In genomic region chr8:105852146-105852729, GRCm38 (mm10) we compare ENCODE assay signal across 8 mouse cellular contexts. TPM values are rescaled to one million over a fixed set of nuclear protein-coding genes. Genes with fewer than 3 reads are reported as not detected.
A peak's percentile ranks its signal among the peaks of the same experiment; 100 is the strongest.
DNase-seq lines count a peak whose midpoint lies in the region; ATAC-seq and TF ChIP-seq lines count a peak whose summit lies in the region.

No protein-coding gene starts in this region.

- H3K36me3 ChIP-seq in heart, embryonic 12.5 days, result peaks cover 27% of the 10 kb centered on the region
- H3K36me3 ChIP-seq in E14TG2a.4 (ENCODE audit: insufficient read depth, low read length) (peaks cover 42% of the 10 kb centered on the region), macrophage (ENCODE audit: inconsistent target) (peaks cover 15% of the 10 kb centered on the region; the same call in 1 of the 2 replicates)
- peaks cover 19% of the 10 kb centered on the region for H3K36me3 ChIP-seq in forebrain, embryonic 15.5 days

- no peaks in the 10 kb centered on the region for H3K27me3 ChIP-seq in heart, embryonic 12.5 days (replicated peaks)
- H3K27me3 ChIP-seq in E14TG2a.4 (ENCODE audit: insufficient read depth, low read length), result no peaks in the 10 kb centered on the region; the same call in 1 of the 2 replicates
- no peaks in the 10 kb centered on the region for H3K27me3 ChIP-seq in forebrain, embryonic 15.5 days

- peak overlapping the region; percentile 92; the same call in 1 of the 2 replicates for H3K4me3 ChIP-seq in heart, embryonic 12.5 days
- H3K4me3 ChIP-seq in E14TG2a.4 (replicated peaks; ENCODE audit: low read length), result peak overlapping the region; percentile 97
- H3K4me3 ChIP-seq in forebrain, embryonic 15.5 days, result peak overlapping the region; percentile 91
- peak overlapping the region; percentile 91 for H3K4me3 ChIP-seq in macrophage (ENCODE audit: inconsistent target)

- no peak overlapping the region for H3K27ac ChIP-seq in heart, embryonic 12.5 days (ENCODE audit: poor library complexity, severe bottlenecking)
- no peak overlapping the region for H3K27ac ChIP-seq in forebrain, embryonic 15.5 days (replicated peaks)
- no peak overlapping the region for H3K27ac ChIP-seq in macrophage

- WGBS in heart, embryonic 12.5 days, result 78% methylated on average over 12 of the region's 12 CpGs
- 82% methylated on average over 12 of the region's 12 CpGs for WGBS in forebrain, embryonic 15.5 days
- WGBS in macrophage (ENCODE audit: missing documents), result 86% methylated on average over 12 of the region's 12 CpGs

- peaks cover 17% of the 10 kb centered on the region for H3K79me2 ChIP-seq in macrophage (ENCODE audit: inconsistent target)

- no peak overlapping the region for H3K9ac ChIP-seq in heart, embryonic 12.5 days
- no peak overlapping the region for H3K9ac ChIP-seq in forebrain, embryonic 15.5 days (replicated peaks)

- no peak for DNase-seq in heart, postnatal 4 days
- no peak for DNase-seq in urinary bladder, adult 2 months (ENCODE audit: low spot score)
- no peak for DNase-seq in retina, embryonic 14.5 days (ENCODE audit: low spot score)
- DNase-seq in left cerebral cortex, postnatal 14 days (ENCODE audit: low spot score in 2 of 2), result no peak

- no peaks in the 10 kb centered on the region for H3K9me3 ChIP-seq in heart, embryonic 12.5 days (replicated peaks)
- H3K9me3 ChIP-seq in E14TG2a.4 (ENCODE audit: low read length), result no peaks in the 10 kb centered on the region
- H3K9me3 ChIP-seq in forebrain, embryonic 15.5 days, result no peaks in the 10 kb centered on the region

- H3K4me1 ChIP-seq in heart, embryonic 12.5 days (replicated peaks), result peaks cover 28% of the 10 kb centered on the region
- H3K4me1 ChIP-seq in E14TG2a.4 (replicated peaks; ENCODE audit: low read depth, low read length), result peaks cover 69% of the 10 kb centered on the region
- peaks cover 29% of the 10 kb centered on the region for H3K4me1 ChIP-seq in forebrain, embryonic 15.5 days

- TF ChIP-seq CTCF in E14TG2a.4 (conservative IDR thresholded peaks at IDR 0.05; ENCODE audit: low read length), result no peak

- intact Hi-C loops in left cerebral cortex, postnatal 14 days (cut with DNase I), result no loop called here

- no peak for ATAC-seq in heart, embryonic 12.5 days (ENCODE audit: insufficient number of reproducible peaks, low FRiP score)
- ATAC-seq in forebrain, embryonic 15.5 days (replicated peaks), result no peak

- peak overlapping the region; percentile 81; the same call in 1 of the 2 replicates for H3K4me2 ChIP-seq in heart, embryonic 12.5 days
- H3K4me2 ChIP-seq in forebrain, embryonic 15.5 days (replicated peaks), result no peak overlapping the region

RNA-seq across cellular contexts. Expression of gene Cenpt, which starts 0.8 kb away (rescaled TPM):
- 42.8 and 46.9 TPM in 2 replicates for polyA plus RNA-seq in heart, embryonic 12.5 days (2016; fragmentation: Nextera tagmentation; extraction: Ambion mirVana)
- 10 to 100 TPM; 16.8 to 18.4 TPM for total RNA-seq in heart, postnatal 4 days (2021)
- 65.0 and 66.4 TPM in 2 replicates for polyA plus RNA-seq in forebrain, embryonic 15.5 days (2015; fragmentation: Nextera tagmentation; extraction: Ambion mirVana)
- total RNA-seq in macrophage (2018; cell fraction: chromatin; rRNA removed), result 10 to 100 TPM; 13.8 to 71.8 (median 29.6) TPM
- 1 to 10 TPM; 5.8 to 10.0 (median 7.8) TPM for total RNA-seq in macrophage (2018; cell fraction: cytosol; rRNA removed)
- total RNA-seq in macrophage (2018; cell fraction: nucleus; rRNA removed), result 10 to 100 TPM in 24 of 26 experiments, 1 to 10 TPM in 2; 6.8 to 55.5 (median 18.6) TPM
- polyA plus RNA-seq in macrophage (2018), result 7.2 to 13.3 TPM (median 8.2 TPM) in 3 replicates
- 14.5 and 21.2 TPM in 2 replicates for polyA plus RNA-seq in urinary bladder, adult 2 months (2012; rRNA removed)
- total RNA-seq in left cerebral cortex, postnatal 14 days (2021), result 10 to 100 TPM; 17.6 to 17.7 TPM

RNA-seq across cellular contexts. Expression of gene Thap11, which starts 2.7 kb away (rescaled TPM):
- polyA plus RNA-seq in heart, embryonic 12.5 days (2016; fragmentation: Nextera tagmentation; extraction: Ambion mirVana), result 53.8 and 59.3 TPM in 2 replicates
- 10 to 100 TPM; 26.4 to 29.3 TPM for total RNA-seq in heart, postnatal 4 days (2021)
- 70.5 and 73.6 TPM in 2 replicates for polyA plus RNA-seq in forebrain, embryonic 15.5 days (2015; fragmentation: Nextera tagmentation; extraction: Ambion mirVana)
- total RNA-seq in macrophage (2018; cell fraction: chromatin; rRNA removed), result 1 to 10 TPM in 15 of 26 experiments, under 1 TPM in 6, not detected in 5; 0.47 to 8.6 (median 1.4) TPM
- total RNA-seq in macrophage (2018; cell fraction: cytosol; rRNA removed), result 10 to 100 TPM in 20 of 26 experiments, 1 to 10 TPM in 6; 6.1 to 27.5 (median 17.0) TPM
- 10 to 100 TPM in 5 of 26 experiments, 1 to 10 TPM in 21; 1.1 to 14.5 (median 6.3) TPM for total RNA-seq in macrophage (2018; cell fraction: nucleus; rRNA removed)
- polyA plus RNA-seq in macrophage (2018), result 8.3 to 23.6 TPM (median 20.4 TPM) in 3 replicates
- 42.2 and 44.4 TPM in 2 replicates for polyA plus RNA-seq in urinary bladder, adult 2 months (2012; rRNA removed)
- 10 to 100 TPM; 34.7 to 38.5 TPM for total RNA-seq in left cerebral cortex, postnatal 14 days (2021)

RNA-seq across cellular contexts. Expression of gene Nutf2, which starts 8.1 kb away (rescaled TPM):
- 201 and 224 TPM in 2 replicates for polyA plus RNA-seq in heart, embryonic 12.5 days (2016; fragmentation: Nextera tagmentation; extraction: Ambion mirVana)
- total RNA-seq in heart, postnatal 4 days (2021), result 10 to 100 TPM; 44.7 to 45.7 TPM
- 189 and 218 TPM in 2 replicates for polyA plus RNA-seq in forebrain, embryonic 15.5 days (2015; fragmentation: Nextera tagmentation; extraction: Ambion mirVana)
- total RNA-seq in macrophage (2018; cell fraction: chromatin; rRNA removed), result 10 to 100 TPM in 15 of 26 experiments, 1 to 10 TPM in 7, not detected in 4; 3.1 to 27.1 (median 13.1) TPM
- 10 to 100 TPM; 36.2 to 66.6 (median 50.1) TPM for total RNA-seq in macrophage (2018; cell fraction: cytosol; rRNA removed)
- 10 to 100 TPM in 15 of 26 experiments, 1 to 10 TPM in 10, not detected in 1; 4.8 to 43.3 (median 14.3) TPM for total RNA-seq in macrophage (2018; cell fraction: nucleus; rRNA removed)
- 53.1 to 154 TPM (median 76.1 TPM) in 3 replicates for polyA plus RNA-seq in macrophage (2018)
- 79.8 and 95.3 TPM in 2 replicates for polyA plus RNA-seq in urinary bladder, adult 2 months (2012; rRNA removed)
- total RNA-seq in left cerebral cortex, postnatal 14 days (2021), result 10 to 100 TPM; 33.4 to 35.9 TPM

RNA-seq across cellular contexts. Expression of gene Tsnaxip1, which starts 24.7 kb away (rescaled TPM):
- 0.14 and 0.15 TPM in 2 replicates for polyA plus RNA-seq in heart, embryonic 12.5 days (2016; fragmentation: Nextera tagmentation; extraction: Ambion mirVana)
- total RNA-seq in heart, postnatal 4 days (2021), result not detected
- polyA plus RNA-seq in forebrain, embryonic 15.5 days (2015; fragmentation: Nextera tagmentation; extraction: Ambion mirVana), result 0.61 and 0.84 TPM in 2 replicates
- total RNA-seq in macrophage (2018; cell fraction: chromatin; rRNA removed), result not detected
- under 1 TPM in 1 of 26 experiments, not detected in 25; 0.08 TPM for total RNA-seq in macrophage (2018; cell fraction: cytosol; rRNA removed)
- total RNA-seq in macrophage (2018; cell fraction: nucleus; rRNA removed), result not detected
- polyA plus RNA-seq in macrophage (2018), result not detected in 3 replicates
- polyA plus RNA-seq in urinary bladder, adult 2 months (2012; rRNA removed), result not detected in 2 replicates
- under 1 TPM in 1 of 2 experiments, not detected in 1; 0.18 TPM for total RNA-seq in left cerebral cortex, postnatal 14 days (2021)

RNA-seq across cellular contexts. Expression of gene Ranbp10, which starts 25.1 kb away (rescaled TPM):
- 11.0 and 11.3 TPM in 2 replicates for polyA plus RNA-seq in heart, embryonic 12.5 days (2016; fragmentation: Nextera tagmentation; extraction: Ambion mirVana)
- total RNA-seq in heart, postnatal 4 days (2021), result 10 to 100 TPM; 22.3 to 23.1 TPM
- 11.8 and 13.9 TPM in 2 replicates for polyA plus RNA-seq in forebrain, embryonic 15.5 days (2015; fragmentation: Nextera tagmentation; extraction: Ambion mirVana)
- 100 to 1,000 TPM in 5 of 26 experiments, 10 to 100 TPM in 21; 38.8 to 151 (median 78.5) TPM for total RNA-seq in macrophage (2018; cell fraction: chromatin; rRNA removed)
- total RNA-seq in macrophage (2018; cell fraction: cytosol; rRNA removed), result 10 to 100 TPM; 18.9 to 48.5 (median 31.8) TPM
- total RNA-seq in macrophage (2018; cell fraction: nucleus; rRNA removed), result 100 to 1,000 TPM in 3 of 26 experiments, 10 to 100 TPM in 23; 34.2 to 108 (median 55.8) TPM
- 16.5 to 33.9 TPM (median 23.7 TPM) in 3 replicates for polyA plus RNA-seq in macrophage (2018)
- 17.7 and 18.2 TPM in 2 replicates for polyA plus RNA-seq in urinary bladder, adult 2 months (2012; rRNA removed)
- 10 to 100 TPM; 24.6 to 26.4 TPM for total RNA-seq in left cerebral cortex, postnatal 14 days (2021)
